Mouse (Mus musculus) embryonic fibroblast, embryonic 13.5 days (primary cell): ENCODE data around the gene Gm20388. TPM values are rescaled to one million over a fixed set of nuclear protein-coding genes. Genes with fewer than 3 reads are reported as not detected.

Experiments
- H3K27ac ChIP-seq: 2 replicates; pipeline ENCODE4 v1.5.1; 2012; ENCODE audit warnings: low read length, control low read depth, inconsistent platforms; ENCODE audit not compliant: insufficient read depth
- H3K4me1 ChIP-seq: 2 replicates; pipeline ENCODE4 v1.6.1; 2011; ENCODE audit warnings: low read length; ENCODE audit not compliant: control insufficient read depth, insufficient read depth
- H3K4me3 ChIP-seq: 2 replicates; pipeline ENCODE4 v1.5.1; 2011; ENCODE audit warnings: mild to moderate bottlenecking, control low read depth, low read length; ENCODE audit not compliant: insufficient read depth
- CTCF ChIP-seq: IDR thresholded peaks from 2 replicates; pipeline ENCODE4 v1.5.1; 2011; ENCODE audit warnings: mild to moderate bottlenecking, control low read depth, low read length, moderate library complexity, borderline replicate concordance; ENCODE audit not compliant: insufficient read depth
- POLR2A ChIP-seq: IDR thresholded peaks from 2 replicates; pipeline ENCODE4 v1.6.1; 2011; ENCODE audit warnings: low read depth, mild to moderate bottlenecking, control low read depth, low read length, moderate library complexity
- polyA plus RNA-seq: library from polyadenylated mRNA; stranded (reverse); fragments of >200 nt; gene quantifications from 2 replicates; pipeline ENCODE4 v1.2.4, GENCODE M21; 2011; ENCODE audit warnings: low read depth; ENCODE audit not compliant: missing spikeins, insufficient read length

Gene Gm20388
- polyA plus RNA-seq, 1 experiment, result 82.8 TPM

- H3K27ac ChIP-seq, result no peak overlapping the region
- H3K4me3 ChIP-seq, result no peak overlapping the region
- H3K4me1 ChIP-seq, result no peaks in the 10 kb centered on the region
- TF ChIP-seq CTCF (no peak), POLR2A (no peak)
These were observed 3442.6 kb downstream of the Gm20388 start for GRCm38 (mm10) chr8:123353216-123353615.

GRCm38 (mm10) chr8:123361082-123361739, 3450.6 kb downstream of the Gm20388 start:
- TF ChIP-seq CTCF (peak; percentile 91), POLR2A (no peak)
- Histone ChIP-seq H3K27ac (no peak overlapping the region), H3K4me3 (no peak overlapping the region), H3K4me1 (no peaks in the 10 kb centered on the region)

GRCm38 (mm10) chr8:123373403-123374238, 3463.0 kb downstream of the Gm20388 start, which contains the start of gene Tcf25:
Tcf25 (plus strand) TSS chr8:123373753.
- Histone ChIP-seq H3K27ac (peak within 1 kb of the TSS; percentile 87), H3K4me1 (peaks cover 3% of the 10 kb centered on the region; the same call in 1 of the 2 replicates), H3K4me3 (peak within 1 kb of the TSS; percentile 70)
- TF ChIP-seq CTCF, result no peak
- TF ChIP-seq POLR2A, result peak; percentile 86

GRCm38 (mm10) chr8:123374239-123374578, 3463.6 kb downstream of the Gm20388 start:
- peak overlapping the region; percentile 70 for H3K4me3 ChIP-seq
- peaks cover 3% of the 10 kb centered on the region; the same call in 1 of the 2 replicates for H3K4me1 ChIP-seq
- peak; percentile 80 for TF ChIP-seq POLR2A
- TF ChIP-seq CTCF, result no peak
- H3K27ac ChIP-seq, result peak overlapping the region; percentile 87

GRCm38 (mm10) chr8:123375701-123376100, 3465.1 kb downstream of the Gm20388 start:
- TF ChIP-seq CTCF, result no peak
- no peak for TF ChIP-seq POLR2A
- Histone ChIP-seq H3K27ac (no peak overlapping the region), H3K4me1 (peaks cover 3% of the 10 kb centered on the region; the same call in 1 of the 2 replicates), H3K4me3 (no peak overlapping the region)

- Histone ChIP-seq H3K4me3 (no peak overlapping the region), H3K27ac (no peak overlapping the region), H3K4me1 (peaks cover 3% of the 10 kb centered on the region; the same call in 1 of the 2 replicates)
- TF ChIP-seq CTCF (no peak), POLR2A (no peak)
These were observed 3465.5 kb downstream of the Gm20388 start for GRCm38 (mm10) chr8:123376106-123376505.

- no peak overlapping the region for H3K4me3 ChIP-seq
- H3K4me1 ChIP-seq, result no peaks in the 10 kb centered on the region
- TF ChIP-seq POLR2A, result no peak
- no peak for TF ChIP-seq CTCF
- H3K27ac ChIP-seq, result no peak overlapping the region
These were observed 3471.1 kb downstream of the Gm20388 start for GRCm38 (mm10) chr8:123381711-123382110.

- Histone ChIP-seq H3K4me3 (no peak overlapping the region), H3K4me1 (no peaks in the 10 kb centered on the region), H3K27ac (no peak overlapping the region)
- TF ChIP-seq CTCF (no peak), POLR2A (no peak)
These were observed 3471.9 kb downstream of the Gm20388 start for GRCm38 (mm10) chr8:123382516-123382915.

GRCm38 (mm10) chr8:123384883-123385540, 3474.4 kb downstream of the Gm20388 start:
- TF ChIP-seq CTCF (no peak), POLR2A (no peak)
- no peak overlapping the region for H3K4me3 ChIP-seq
- H3K27ac ChIP-seq, result no peak overlapping the region
- H3K4me1 ChIP-seq, result no peaks in the 10 kb centered on the region

- Histone ChIP-seq H3K4me1 (no peaks in the 10 kb centered on the region), H3K4me3 (no peak overlapping the region), H3K27ac (no peak overlapping the region)
- TF ChIP-seq POLR2A (no peak), CTCF (no peak)
These were observed 3476.4 kb downstream of the Gm20388 start for GRCm38 (mm10) chr8:123387041-123387440.
